7 mouse cellular contexts compared by ENCODE assay signal in genomic region chr5:121190836-121191583, GRCm38 (mm10). TPM values are rescaled to one million over a fixed set of nuclear protein-coding genes. Genes with fewer than 3 reads are reported as not detected.
DNase-seq lines count a peak whose midpoint lies in the region; ATAC-seq lines count a peak whose summit lies in the region.

Gene Ptpn11 (minus strand): TSS chr5:121191397.

- no peaks in the 10 kb centered on the region for H3K27me3 ChIP-seq in intestine, embryonic 14.5 days (replicated peaks; ENCODE audit: control insufficient read depth, insufficient read depth, low read length)
- H3K27me3 ChIP-seq in limb, embryonic 10.5 days (ENCODE audit: low read depth, poor library complexity, severe bottlenecking): no peaks in the 10 kb centered on the region
- 0 out of 2 replicates have a peak, but pooled peaks cover 3% of the 10 kb centered on the region for H3K27me3 ChIP-seq in midbrain, embryonic 12.5 days

- peak within 1 kb of the TSS; percentile 77 for H3K27ac ChIP-seq in intestine, embryonic 14.5 days (ENCODE audit: low read depth)
- peak within 1 kb of the TSS; percentile 94 for H3K27ac ChIP-seq in limb, embryonic 10.5 days
- H3K27ac ChIP-seq in midbrain, embryonic 12.5 days (replicated peaks): peak within 1 kb of the TSS; percentile 79

- peak; percentile 93 for DNase-seq in adrenal gland, adult 2 months
- peak; percentile 88 for DNase-seq in embryo, embryonic 10.5 days (ENCODE audit: low spot score)
- peak; percentile 87 for DNase-seq in gastrocnemius, postnatal 25 days
- peak; percentile 95 for DNase-seq in intestine, embryonic 14.5 days (ENCODE audit: low spot score)
- DNase-seq in limb, embryonic 10.5 days (ENCODE audit: low spot score): peak; percentile 91
- peak; percentile 71 for DNase-seq in skeletal muscle tissue, adult 2 months (ENCODE audit: low read depth, low spot score)

- H3K9me3 ChIP-seq in intestine, embryonic 14.5 days (ENCODE audit: control insufficient read depth, low read length): no peaks in the 10 kb centered on the region
- no peaks in the 10 kb centered on the region for H3K9me3 ChIP-seq in limb, embryonic 10.5 days (replicated peaks)
- no peaks in the 10 kb centered on the region for H3K9me3 ChIP-seq in midbrain, embryonic 12.5 days

- H3K4me3 ChIP-seq in intestine, embryonic 14.5 days (ENCODE audit: low read depth, low read length): peak within 1 kb of the TSS; percentile 86
- peak within 1 kb of the TSS; percentile 93 for H3K4me3 ChIP-seq in limb, embryonic 10.5 days
- H3K4me3 ChIP-seq in midbrain, embryonic 12.5 days: peak within 1 kb of the TSS; percentile 99

- peaks cover 25% of the 10 kb centered on the region for H3K4me1 ChIP-seq in intestine, embryonic 14.5 days (replicated peaks; ENCODE audit: control insufficient read depth, insufficient read depth, low read length)
- H3K4me1 ChIP-seq in limb, embryonic 10.5 days: peaks cover 27% of the 10 kb centered on the region
- H3K4me1 ChIP-seq in midbrain, embryonic 12.5 days: peaks cover 38% of the 10 kb centered on the region

- under 1% methylated on average over 97 of the region's 98 CpGs for WGBS in intestine, embryonic 14.5 days
- under 1% methylated on average over 98 of the region's 98 CpGs for WGBS in limb, embryonic 10.5 days
- 1% methylated on average over 79 of the region's 98 CpGs for WGBS in midbrain, embryonic 12.5 days

- peak; percentile 94 for ATAC-seq in intestine, embryonic 14.5 days (replicated peaks; ENCODE audit: low FRiP score, low TSS enrichment, low read depth)
- ATAC-seq in midbrain, embryonic 12.5 days (ENCODE audit: low FRiP score, low read depth): peak; percentile 92

- peak within 1 kb of the TSS; percentile 94 for H3K9ac ChIP-seq in intestine, embryonic 14.5 days (ENCODE audit: low read length)
- peak within 1 kb of the TSS; percentile 93 for H3K9ac ChIP-seq in midbrain, embryonic 12.5 days (replicated peaks)

- H3K36me3 ChIP-seq in intestine, embryonic 14.5 days (ENCODE audit: control insufficient read depth, insufficient read depth, low read length): no peaks in the 10 kb centered on the region
- H3K36me3 ChIP-seq in limb, embryonic 10.5 days: peaks cover 11% of the 10 kb centered on the region; the same call in 1 of the 2 replicates
- H3K36me3 ChIP-seq in midbrain, embryonic 12.5 days: no peaks in the 10 kb centered on the region

- H3K4me2 ChIP-seq in intestine, embryonic 14.5 days (ENCODE audit: low read length): peak within 1 kb of the TSS; percentile 84
- peak within 1 kb of the TSS; percentile 88 for H3K4me2 ChIP-seq in midbrain, embryonic 12.5 days (replicated peaks)

RNA-seq across cellular contexts. Expression of gene Ptpn11, which starts in this region (rescaled TPM):
- total RNA-seq in adrenal gland, adult 2 months (2021): 100 to 1,000 TPM in 1 of 2 experiments, 10 to 100 TPM in 1; 97.6 to 121 TPM
- polyA plus RNA-seq in adrenal gland, adult 2 months (2012; rRNA removed): 24.4 and 26.2 TPM in 2 replicates
- total RNA-seq in gastrocnemius, postnatal 25 days (2021): 10 to 100 TPM; 65.5 to 75.5 TPM
- polyA plus RNA-seq in intestine, embryonic 14.5 days (2014; fragmentation: Nextera tagmentation; extraction: Ambion mirVana): 23.2 and 24.3 TPM in 2 replicates
- polyA plus RNA-seq in limb, embryonic 10.5 days (2016; fragmentation: Nextera tagmentation; extraction: Ambion mirVana): 23.6 and 24.9 TPM in 2 replicates
- polyA plus RNA-seq in midbrain, embryonic 12.5 days (2016; fragmentation: Nextera tagmentation; extraction: Ambion mirVana): 21.7 and 24.1 TPM in 2 replicates

Comparison
In these comparisons a context has a peak if more than half of its experiments do, and no peak if none do; other contexts are left out.
1. Peak in every context shown above with its lines: DNase-seq, ATAC-seq, H3K4me3 ChIP-seq and H3K27ac ChIP-seq.